Mouse (Mus musculus) left cerebral cortex, postnatal 36 days (tissue): ENCODE data around the gene Gm44965. TPM values are rescaled to one million over a fixed set of nuclear protein-coding genes. Genes with fewer than 3 reads are reported as not detected.

Source experiments
- DNase-seq, 2 experiments: peaks; one replicate each; pipeline ENCODE4 v3.0.0; 2021 to 2022; ENCODE audit warnings: low spot score in 2 of 2, mixed read lengths in 1 of 2
- intact Hi-C: fragments of 180-260 bp; cut with DNase I; formaldehyde crosslinking; loops from one replicate; pipeline ENCODE4 v1.15.1; 2025
- total RNA-seq, 2 experiments: library from RNA; stranded (reverse); gene quantifications; 2 replicates each; pipeline ENCODE4 v1.2.3; 2021

Gene Gm44965
- total RNA-seq, 2 experiments from 2014 or later: not detected

- intact Hi-C loops: no loop called here
- no peak for DNase-seq
These were observed 20.5 kb upstream of the Gm44965 start for GRCm38 (mm10) chr6:48573280-48573679.

- intact Hi-C loops: no loop called here
- DNase-seq: no peak
These were observed 19.8 kb upstream of the Gm44965 start for GRCm38 (mm10) chr6:48573981-48574380.

- intact Hi-C loops: no loop called here
- no peak for DNase-seq
These were observed 15.0 kb upstream of the Gm44965 start for GRCm38 (mm10) chr6:48578736-48579135.

- intact Hi-C loops: no loop called here
These were observed 14.5 kb upstream of the Gm44965 start for GRCm38 (mm10) chr6:48579215-48579648.

GRCm38 (mm10) chr6:48581257-48581656, 12.5 kb upstream of the Gm44965 start:
- intact Hi-C loops: loop anchor here (5.0 kb wide), 1 partner anchor 61 kb away; no protein-coding TSS in a partner anchor
- DNase-seq: no peak

More at GRCm38 (mm10) chr6:48579215-48579648, 14.5 kb upstream of the Gm44965 start:
- DNase-seq: no peak

- intact Hi-C loops: loop anchor here (5.0 kb wide), 1 partner anchor 60 kb away; no protein-coding TSS in a partner anchor
- DNase-seq: no peak
These were observed 11.7 kb upstream of the Gm44965 start for GRCm38 (mm10) chr6:48582037-48582436.

GRCm38 (mm10) chr6:48589194-48589750, 4.5 kb upstream of the Gm44965 start, which contains the start of gene Gm45021:
TSS of gene Gm45021 (plus strand) at chr6:48589610.
- intact Hi-C loops: no loop called here
- DNase-seq: no peak

- intact Hi-C loops: loop anchor here (5.0 kb wide), 1 partner anchor 36 kb away; the partner anchor contains the start of gene AI854703
These were observed 2.4 kb upstream of the Gm44965 start for GRCm38 (mm10) chr6:48591221-48591845.

GRCm38 (mm10) chr6:48591871-48592270, 1.9 kb upstream of the Gm44965 start:
- DNase-seq: no peak
- intact Hi-C loops: loop anchor here (2.0 to 5.0 kb wide), 2 partner anchors 35 to 37 kb away; partner anchors contain the start of genes AI854703 and Lrrc61

More at GRCm38 (mm10) chr6:48591221-48591845, 2.4 kb upstream of the Gm44965 start:
- DNase-seq: no peak

- intact Hi-C loops: loop anchor here (5.0 kb wide), 1 partner anchor 33 kb away; the partner anchor contains the start of gene AI854703
These were observed 450 bp downstream of the Gm44965 start for GRCm38 (mm10) chr6:48594043-48594738.

GRCm38 (mm10) chr6:48595278-48595677, 1.5 kb downstream of the Gm44965 start:
- intact Hi-C loops: no loop called here
- peak in 1 of 2 experiments; percentile 39 for DNase-seq

More at GRCm38 (mm10) chr6:48594043-48594738, 450 bp downstream of the Gm44965 start:
- DNase-seq: no peak

GRCm38 (mm10) chr6:48596545-48597232, 2.9 kb downstream of the Gm44965 start:
- intact Hi-C loops: no loop called here
- DNase-seq: no peak

GRCm38 (mm10) chr6:48597233-48597625, 3.5 kb downstream of the Gm44965 start:
- intact Hi-C loops: no loop called here
- DNase-seq: no peak

GRCm38 (mm10) chr6:48600594-48600993, 6.9 kb downstream of the Gm44965 start:
- DNase-seq: no peak
- intact Hi-C loops: no loop called here

- DNase-seq: peak; percentile 94 to 96
- intact Hi-C loops: loop anchor here (1.0 kb wide), 1 partner anchor 8 kb away; the partner anchor contains the start of genes Gm44965 and Repin1
These were observed 7.7 kb downstream of the Gm44965 start, which contains the start of gene Zfp775 for GRCm38 (mm10) chr6:48601271-48602079. TSS of gene Zfp775 (plus strand) at chr6:48602063.

GRCm38 (mm10) chr6:48602080-48602741, 8.5 kb downstream of the Gm44965 start:
- DNase-seq: peak; percentile 60 to 62
- intact Hi-C loops: loop anchor here (1.0 kb wide), 1 partner anchor 9 kb away; the partner anchor contains the start of genes Gm44965 and Repin1

- intact Hi-C loops: no loop called here
- no peak for DNase-seq
These were observed 14.4 kb downstream of the Gm44965 start for GRCm38 (mm10) chr6:48608124-48608523.

- no peak for DNase-seq
- intact Hi-C loops: no loop called here
These were observed 15.8 kb downstream of the Gm44965 start for GRCm38 (mm10) chr6:48609512-48609911.
